Mouse (Mus musculus): ENCODE results near the gene Rgs21. TPM values are rescaled to one million over a fixed set of nuclear protein-coding genes. Genes with fewer than 3 reads are reported as not detected.

The Rgs21 gene
- not detected in 2 replicates for total RNA-seq (2014; rRNA removed; ENCODE audit: low replicate concordance)
- polyA plus RNA-seq (2015; fragmentation: Nextera tagmentation; extraction: Ambion mirVana) = not detected in 2 replicates

DNA sequence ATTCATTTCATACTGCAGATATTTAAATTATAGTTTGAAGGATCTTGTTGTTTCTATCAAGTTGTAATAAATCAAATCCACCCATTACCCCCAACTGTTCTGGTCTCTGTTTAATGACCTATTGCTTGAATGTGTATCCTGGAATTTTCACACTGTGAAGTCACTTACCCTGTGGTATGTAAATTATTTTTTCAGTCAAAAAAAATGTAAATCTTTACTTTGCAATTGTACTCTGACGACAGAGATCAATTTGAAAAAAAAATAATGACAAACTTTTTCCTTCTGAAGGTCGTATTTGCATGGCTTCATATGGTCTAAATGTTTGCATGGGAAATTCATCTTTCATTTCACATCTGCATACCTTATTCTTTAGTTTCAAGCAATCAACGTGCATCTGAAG lies at the start of gene Rgs21:
TSS of gene Rgs21 (minus strand) at position 101 of the 400 bp plus-strand sequence.
- Histone ChIP-seq H3K4me1 (ENCODE audit: control insufficient read depth, insufficient read depth) (no peaks in the 10 kb centered on the region), H3K9me3 (replicated peaks; ENCODE audit: control insufficient read depth, low read length) (no peaks in the 10 kb centered on the region), H3K9ac (replicated peaks; ENCODE audit: low read depth, low read length) (no peak within 1 kb of the TSS), H3K36me3 (replicated peaks; ENCODE audit: control insufficient read depth, insufficient read depth, low read length) (no peaks in the 10 kb centered on the region), H3K27me3 (ENCODE audit: control insufficient read depth, insufficient read depth, low read length) (no peaks in the 10 kb centered on the region), H3K4me2 (ENCODE audit: low read depth, low read length) (no peak within 1 kb of the TSS), H3K4me3 (ENCODE audit: low read depth, low read length) (no peak within 1 kb of the TSS), H3K27ac (ENCODE audit: low read depth) (no peak within 1 kb of the TSS)
- no peak for ATAC-seq (ENCODE audit: insufficient read depth, low read depth)
- no peak for TF ChIP-seq EP300 (IDR thresholded peaks at IDR 0.05; ENCODE audit: low read depth)
- TF ChIP-seq CTCF (IDR thresholded peaks at IDR 0.05; ENCODE audit: low read depth) = no peak
- no peak for DNase-seq (ENCODE audit: low spot score)
- WGBS = 53% methylated on average over 3 of the region's 3 CpGs

DNA sequence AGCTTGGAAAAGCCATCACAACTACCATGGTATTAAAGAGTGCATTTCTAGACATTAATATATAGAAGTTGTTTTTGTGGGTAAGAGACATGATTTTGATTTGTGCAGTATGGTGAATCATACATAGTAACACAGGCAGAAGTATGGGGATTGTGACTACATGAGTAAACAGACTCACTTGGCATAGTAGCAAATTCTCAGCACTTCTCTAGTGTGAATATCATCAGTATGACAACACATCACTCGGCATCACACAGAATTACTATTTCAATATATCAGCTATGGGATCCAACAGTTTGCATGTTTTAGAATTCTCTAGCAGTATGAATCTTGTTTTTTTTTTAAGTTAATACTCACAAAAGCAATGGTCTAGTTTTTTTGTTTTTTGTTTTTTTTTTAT lies 36.6 kb upstream of the Rgs21 start:
- Histone ChIP-seq H3K27me3 (ENCODE audit: control insufficient read depth, insufficient read depth, low read length) (no peaks in the 10 kb centered on the region), H3K27ac (ENCODE audit: low read depth) (no peak overlapping the region), H3K9me3 (replicated peaks; ENCODE audit: control insufficient read depth, low read length) (no peaks in the 10 kb centered on the region), H3K4me2 (ENCODE audit: low read depth, low read length) (no peak overlapping the region), H3K4me3 (ENCODE audit: low read depth, low read length) (no peak overlapping the region), H3K4me1 (ENCODE audit: control insufficient read depth, insufficient read depth) (no peaks in the 10 kb centered on the region), H3K36me3 (replicated peaks; ENCODE audit: control insufficient read depth, insufficient read depth, low read length) (no peaks in the 10 kb centered on the region), H3K9ac (replicated peaks; ENCODE audit: low read depth, low read length) (no peak overlapping the region)
- no peak for ATAC-seq (ENCODE audit: insufficient read depth, low read depth)
- TF ChIP-seq CTCF (IDR thresholded peaks at IDR 0.05; ENCODE audit: low read depth) (no peak), EP300 (IDR thresholded peaks at IDR 0.05; ENCODE audit: low read depth) (no peak)
- WGBS = 92% methylated on average over 1 of the region's 1 CpGs
- no peak for DNase-seq (ENCODE audit: low spot score)

GRCm38 (mm10) chr1:144602987-144603386 lies 35.5 kb upstream of the Rgs21 start:
- Histone ChIP-seq H3K36me3 (replicated peaks; ENCODE audit: control insufficient read depth, insufficient read depth, low read length) (no peaks in the 10 kb centered on the region), H3K4me2 (ENCODE audit: low read depth, low read length) (no peak overlapping the region), H3K9ac (replicated peaks; ENCODE audit: low read depth, low read length) (no peak overlapping the region), H3K9me3 (replicated peaks; ENCODE audit: control insufficient read depth, low read length) (no peaks in the 10 kb centered on the region), H3K27me3 (ENCODE audit: control insufficient read depth, insufficient read depth, low read length) (no peaks in the 10 kb centered on the region), H3K4me3 (ENCODE audit: low read depth, low read length) (no peak overlapping the region), H3K4me1 (ENCODE audit: control insufficient read depth, insufficient read depth) (no peaks in the 10 kb centered on the region), H3K27ac (ENCODE audit: low read depth) (no peak overlapping the region)
- no peak for TF ChIP-seq CTCF (IDR thresholded peaks at IDR 0.05; ENCODE audit: low read depth)
- no peak for TF ChIP-seq EP300 (IDR thresholded peaks at IDR 0.05; ENCODE audit: low read depth)
- 64% methylated on average over 2 of the region's 2 CpGs for WGBS
- no peak for ATAC-seq (ENCODE audit: insufficient read depth, low read depth)
- DNase-seq (ENCODE audit: low spot score) = no peak

DNA sequence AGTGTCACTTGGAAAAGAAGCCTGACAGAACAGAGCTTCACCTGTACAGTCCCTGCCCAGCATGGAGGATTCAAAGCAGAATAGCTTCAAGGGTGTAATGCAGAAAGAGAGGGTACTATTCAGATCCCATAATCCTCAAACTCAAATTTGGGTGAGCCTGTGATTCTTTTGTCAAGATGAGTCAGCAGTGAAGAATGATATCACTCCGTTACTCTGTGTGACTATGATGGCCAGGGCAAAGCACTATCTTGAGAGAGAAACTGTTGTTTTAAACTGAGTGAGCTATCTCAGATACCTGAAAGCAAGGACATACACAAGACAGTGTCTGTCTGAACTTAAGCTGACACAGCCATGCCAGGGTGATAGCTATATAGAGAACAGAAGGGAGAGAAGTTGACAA lies 11.9 kb upstream of the Rgs21 start:
- 40% methylated on average over 1 of the region's 1 CpGs for WGBS
- DNase-seq (ENCODE audit: low spot score) (no peak), ATAC-seq (ENCODE audit: insufficient read depth, low read depth) (no peak)
- Histone ChIP-seq H3K4me3 (ENCODE audit: low read depth, low read length) (no peak overlapping the region), H3K36me3 (replicated peaks; ENCODE audit: control insufficient read depth, insufficient read depth, low read length) (no peaks in the 10 kb centered on the region), H3K4me1 (ENCODE audit: control insufficient read depth, insufficient read depth) (no peaks in the 10 kb centered on the region), H3K9me3 (replicated peaks; ENCODE audit: control insufficient read depth, low read length) (no peaks in the 10 kb centered on the region), H3K4me2 (ENCODE audit: low read depth, low read length) (no peak overlapping the region), H3K9ac (replicated peaks; ENCODE audit: low read depth, low read length) (no peak overlapping the region), H3K27me3 (ENCODE audit: control insufficient read depth, insufficient read depth, low read length) (no peaks in the 10 kb centered on the region), H3K27ac (ENCODE audit: low read depth) (no peak overlapping the region)
- no peak for TF ChIP-seq EP300 (IDR thresholded peaks at IDR 0.05; ENCODE audit: low read depth)

DNA sequence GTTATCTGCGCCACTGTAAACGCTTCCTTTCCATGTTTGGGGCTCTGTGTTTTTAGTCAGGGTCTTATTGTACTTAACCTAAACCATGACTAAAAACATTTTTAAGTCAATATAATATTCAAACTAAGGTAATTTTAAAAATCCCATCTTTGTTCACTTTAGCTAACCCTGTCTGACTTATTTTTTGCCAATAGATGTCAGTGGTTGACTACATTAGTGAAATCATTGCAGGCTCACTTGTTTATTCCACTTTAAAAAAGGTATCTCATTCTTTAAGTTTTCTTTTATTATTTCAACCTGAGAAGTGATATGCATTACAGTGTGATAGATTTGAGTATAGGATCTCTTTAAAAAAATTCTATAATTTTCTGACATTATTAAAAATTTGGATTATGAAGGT lies 5.5 kb upstream of the Rgs21 start:
- no peak for TF ChIP-seq EP300 (IDR thresholded peaks at IDR 0.05; ENCODE audit: low read depth)
- TF ChIP-seq CTCF (IDR thresholded peaks at IDR 0.05; ENCODE audit: low read depth) = peak; percentile 28
- no peaks in the 10 kb centered on the region for H3K9me3 ChIP-seq (replicated peaks; ENCODE audit: control insufficient read depth, low read length)
- 82% methylated on average over 2 of the region's 2 CpGs for WGBS
- H3K4me3 ChIP-seq (ENCODE audit: low read depth, low read length) = no peak overlapping the region
- H3K36me3 ChIP-seq (replicated peaks; ENCODE audit: control insufficient read depth, insufficient read depth, low read length) = no peaks in the 10 kb centered on the region
- no peak overlapping the region for H3K9ac ChIP-seq (replicated peaks; ENCODE audit: low read depth, low read length)
- no peak overlapping the region for H3K4me2 ChIP-seq (ENCODE audit: low read depth, low read length)
- H3K4me1 ChIP-seq (ENCODE audit: control insufficient read depth, insufficient read depth) = no peaks in the 10 kb centered on the region
- H3K27ac ChIP-seq (ENCODE audit: low read depth) = no peak overlapping the region
- ATAC-seq (ENCODE audit: insufficient read depth, low read depth) (no peak), DNase-seq (ENCODE audit: low spot score) (no peak)
- H3K27me3 ChIP-seq (ENCODE audit: control insufficient read depth, insufficient read depth, low read length) = no peaks in the 10 kb centered on the region

GRCm38 (mm10) chr1:144569905-144570304 lies 2.4 kb upstream of the Rgs21 start:
- no peak overlapping the region for H3K4me2 ChIP-seq (ENCODE audit: low read depth, low read length)
- no peak for TF ChIP-seq CTCF (IDR thresholded peaks at IDR 0.05; ENCODE audit: low read depth)
- TF ChIP-seq EP300 (IDR thresholded peaks at IDR 0.05; ENCODE audit: low read depth) = no peak
- H3K4me3 ChIP-seq (ENCODE audit: low read depth, low read length) = no peak overlapping the region
- ATAC-seq (ENCODE audit: insufficient read depth, low read depth) = no peak
- H3K27me3 ChIP-seq (ENCODE audit: control insufficient read depth, insufficient read depth, low read length) = no peaks in the 10 kb centered on the region
- no peaks in the 10 kb centered on the region for H3K9me3 ChIP-seq (replicated peaks; ENCODE audit: control insufficient read depth, low read length)
- no peak overlapping the region for H3K27ac ChIP-seq (ENCODE audit: low read depth)
- no peak overlapping the region for H3K9ac ChIP-seq (replicated peaks; ENCODE audit: low read depth, low read length)
- no peak for DNase-seq (ENCODE audit: low spot score)
- H3K4me1 ChIP-seq (ENCODE audit: control insufficient read depth, insufficient read depth) = no peaks in the 10 kb centered on the region
- WGBS = 72% methylated on average over 3 of the region's 3 CpGs
- H3K36me3 ChIP-seq (replicated peaks; ENCODE audit: control insufficient read depth, insufficient read depth, low read length) = no peaks in the 10 kb centered on the region

Data from heart, postnatal 0 days (tissue).